Mouse (Mus musculus): ENCODE measurements around the gene Rab6b.

DNA sequence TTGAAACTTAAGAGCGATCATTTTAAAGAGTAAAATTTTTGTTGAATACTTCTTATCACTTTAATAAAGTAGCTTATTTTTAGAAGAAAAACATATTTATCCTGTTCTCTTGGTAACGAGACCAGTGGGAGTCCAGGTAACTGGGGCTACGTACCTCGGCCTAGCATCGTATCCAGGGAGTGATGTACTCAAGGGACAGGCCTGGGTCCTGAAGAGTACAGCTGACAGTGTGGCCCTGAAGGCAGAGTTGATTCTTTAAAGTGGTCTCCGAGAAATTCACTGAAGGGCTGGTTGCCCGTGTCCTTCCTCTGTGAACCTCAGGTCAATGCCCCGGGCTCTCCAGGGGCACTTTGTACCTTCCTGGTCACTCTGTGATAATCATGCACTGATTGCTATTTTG, 6.4 kb downstream of the Rab6b start:
- TF ChIP-seq POLR2A (IDR thresholded peaks at IDR 0.05; ENCODE audit: extremely low read depth, insufficient read depth, low read length) (no peak), CTCF (IDR thresholded peaks at IDR 0.05; ENCODE audit: low read depth, low read length) (no peak)
